In the genomic region with DNA sequence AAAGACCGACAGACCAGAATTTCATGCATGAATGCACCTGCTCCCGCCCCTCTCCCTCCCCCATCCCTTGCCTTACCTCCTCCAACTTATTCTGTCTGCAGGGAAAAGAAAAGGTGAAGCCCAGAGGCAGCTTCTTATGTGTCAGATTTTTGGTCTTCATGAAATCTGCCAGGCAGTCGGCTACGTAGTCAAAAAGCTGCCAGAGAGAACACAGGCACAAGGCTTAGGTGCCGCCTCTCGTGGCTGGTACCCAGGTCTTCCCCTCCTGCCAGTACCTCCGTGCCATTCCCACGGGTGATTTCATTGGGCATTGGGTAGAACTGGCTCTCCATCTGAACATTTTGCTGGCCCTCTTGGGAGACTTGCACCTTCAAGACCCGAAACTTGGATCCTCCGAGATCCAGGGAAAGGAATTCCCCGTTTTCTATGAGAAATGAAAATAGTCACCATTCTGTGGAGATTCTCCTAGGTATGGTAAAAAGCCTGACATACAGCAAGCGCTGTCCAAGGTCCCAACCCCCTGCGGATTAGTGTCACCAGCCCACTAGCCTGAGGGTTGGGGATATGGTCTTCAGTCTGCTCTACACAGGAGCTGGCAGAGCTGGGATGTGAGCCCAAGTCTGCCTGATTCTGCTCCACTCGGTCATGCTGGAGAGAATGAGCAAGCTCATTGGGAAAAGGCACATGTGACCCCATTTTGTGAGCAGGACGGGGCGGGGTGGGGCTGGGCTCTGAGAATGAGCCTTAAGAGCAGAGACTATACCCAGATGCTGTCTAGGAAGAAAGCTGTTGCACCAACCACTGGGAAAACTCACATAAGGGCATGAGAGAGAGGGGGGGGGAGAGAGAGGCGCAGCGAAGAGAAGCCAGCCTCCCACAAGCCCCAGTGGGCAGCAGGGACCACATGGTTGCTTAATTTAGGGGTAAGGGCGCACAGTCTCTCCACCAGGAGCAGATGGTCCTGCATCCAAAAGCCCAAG, we compare ENCODE assay signal across 14 mouse cellular contexts. TPM values are rescaled to one million over a fixed set of nuclear protein-coding genes. Genes with fewer than 3 reads are reported as not detected.
DNase-seq lines count a peak whose midpoint lies in the region; ATAC-seq and TF ChIP-seq lines count a peak whose summit lies in the region.
"Had no signal": no experiment of that assay in that cellular context is flagged by ENCODE, and none has a peak within 500 bp of the region (broad histone marks: within the 10 kb centered on the region; RNA-seq: fewer than 3 reads in every experiment).

No protein-coding gene starts in this region.

- DNase-seq in left cerebral cortex, adult 2 months (ENCODE audit: extremely low spot score in 1 of 2, low spot score in 2 of 2), result peak in 1 of 2 experiments; percentile 28
- no peak for DNase-seq in left cerebral cortex, adult 11 months (ENCODE audit: low spot score)
- DNase-seq in 3T3-L1 (ENCODE audit: low read depth, low spot score) (peak; percentile 17), NIH3T3 (ENCODE audit: low read depth) (peak; percentile 49)
- DNase-seq in cerebellum, postnatal 25 days, result peak; percentile 36 to 48
- DNase-seq in hindbrain, embryonic 11.5 days (ENCODE audit: low spot score), result no peak

- H3K4me3 ChIP-seq in left cerebral cortex, adult 2 months, result peak overlapping the region; percentile 23
- no peak overlapping the region for H3K4me3 ChIP-seq in heart, embryonic 11.5 days (ENCODE audit: low read depth, low read length)
- H3K4me3 ChIP-seq in hindbrain, embryonic 11.5 days (ENCODE audit: low read depth, low read length), result no peak overlapping the region
- no peak overlapping the region for H3K4me3 ChIP-seq in forebrain, embryonic 12.5 days (replicated peaks)
- H3K4me3 ChIP-seq: heart, embryonic 15.5 days; midbrain, embryonic 12.5 days; neural tube, embryonic 12.5 days had no signal

- H3K4me2 ChIP-seq in heart, embryonic 11.5 days, result no peak overlapping the region
- H3K4me2 ChIP-seq in hindbrain, embryonic 11.5 days (replicated peaks; ENCODE audit: low read depth, low read length), result no peak overlapping the region
- H3K4me2 ChIP-seq in forebrain, embryonic 12.5 days, result no peak overlapping the region
- H3K4me2 ChIP-seq: heart, embryonic 15.5 days; hindbrain, embryonic 14.5 days; liver, embryonic 11.5 days; midbrain, embryonic 12.5 days; neural tube, embryonic 12.5 days had no signal

- peak overlapping the region; percentile 76 for H3K27ac ChIP-seq in left cerebral cortex, adult 2 months
- no peak overlapping the region for H3K27ac ChIP-seq in heart, embryonic 11.5 days (ENCODE audit: low read depth, low read length)
- H3K27ac ChIP-seq in hindbrain, embryonic 11.5 days (ENCODE audit: low read depth, low read length), result no peak overlapping the region
- H3K27ac ChIP-seq in forebrain, embryonic 12.5 days, result no peak overlapping the region
- H3K27ac ChIP-seq: heart, embryonic 15.5 days; hindbrain, embryonic 14.5 days; midbrain, embryonic 12.5 days; neural tube, embryonic 12.5 days had no signal

- peaks cover 14% of the 10 kb centered on the region for H3K4me1 ChIP-seq in heart, embryonic 11.5 days (ENCODE audit: control insufficient read depth, insufficient read depth, low read length)
- H3K4me1 ChIP-seq in hindbrain, embryonic 11.5 days (replicated peaks; ENCODE audit: control insufficient read depth, insufficient read depth, low read length), result no peaks in the 10 kb centered on the region
- H3K4me1 ChIP-seq in forebrain, embryonic 12.5 days, result no peaks in the 10 kb centered on the region; the same call in 1 of the 2 replicates
- H3K4me1 ChIP-seq: midbrain, embryonic 12.5 days; neural tube, embryonic 12.5 days had no signal

- no peak overlapping the region for H3K9ac ChIP-seq in heart, embryonic 11.5 days (ENCODE audit: low read depth, low read length)
- no peak overlapping the region for H3K9ac ChIP-seq in hindbrain, embryonic 11.5 days (ENCODE audit: low read depth, low read length)
- no peak overlapping the region for H3K9ac ChIP-seq in forebrain, embryonic 12.5 days
- H3K9ac ChIP-seq: heart, embryonic 15.5 days; hindbrain, embryonic 14.5 days; midbrain, embryonic 12.5 days; neural tube, embryonic 12.5 days had no signal

- peaks cover 2% of the 10 kb centered on the region; the same call in 1 of the 2 replicates for H3K27me3 ChIP-seq in heart, embryonic 11.5 days (ENCODE audit: control insufficient read depth, insufficient read depth, low read length)
- H3K27me3 ChIP-seq in hindbrain, embryonic 11.5 days (ENCODE audit: control insufficient read depth, insufficient read depth, low read length), result no peaks in the 10 kb centered on the region
- H3K27me3 ChIP-seq in forebrain, embryonic 12.5 days, result no peaks in the 10 kb centered on the region
- H3K27me3 ChIP-seq: neural tube, embryonic 12.5 days had no signal

- intact Hi-C loops in left cerebral cortex, adult 2 months (cut with DNase I), result loop anchor here (1.0 to 5.0 kb wide), 3 partner anchors 69 to 225 kb away; no protein-coding TSS in a partner anchor

- ATAC-seq in heart, embryonic 11.5 days (replicated peaks; ENCODE audit: insufficient number of reproducible peaks, low FRiP score, low TSS enrichment), result no peak
- no peak for ATAC-seq in hindbrain, embryonic 11.5 days (ENCODE audit: low FRiP score)
- ATAC-seq in forebrain, embryonic 12.5 days (ENCODE audit: low FRiP score), result no peak

- H3K36me3 ChIP-seq in heart, embryonic 11.5 days (ENCODE audit: control insufficient read depth, insufficient read depth, low read length), result no peaks in the 10 kb centered on the region
- H3K36me3 ChIP-seq in hindbrain, embryonic 11.5 days (ENCODE audit: control insufficient read depth, insufficient read depth, low read length), result no peaks in the 10 kb centered on the region
- H3K36me3 ChIP-seq in forebrain, embryonic 12.5 days (replicated peaks), result no peaks in the 10 kb centered on the region
- H3K36me3 ChIP-seq: heart, embryonic 15.5 days; midbrain, embryonic 12.5 days; neural tube, embryonic 12.5 days had no signal

- no peaks in the 10 kb centered on the region for H3K9me3 ChIP-seq in heart, embryonic 11.5 days (replicated peaks; ENCODE audit: control insufficient read depth, low read length)
- no peaks in the 10 kb centered on the region for H3K9me3 ChIP-seq in hindbrain, embryonic 11.5 days (ENCODE audit: control insufficient read depth, low read length)
- H3K9me3 ChIP-seq in forebrain, embryonic 12.5 days, result no peaks in the 10 kb centered on the region
- H3K9me3 ChIP-seq: heart, embryonic 15.5 days; midbrain, embryonic 12.5 days; neural tube, embryonic 12.5 days had no signal

- WGBS in heart, embryonic 11.5 days (ENCODE audit: insufficient replicate concordance), result 64% methylated on average over 19 of the region's 19 CpGs
- 69% methylated on average over 19 of the region's 19 CpGs for WGBS in hindbrain, embryonic 11.5 days
- 69% methylated on average over 19 of the region's 19 CpGs for WGBS in forebrain, embryonic 12.5 days

- no peak for TF ChIP-seq CTCF in left cerebral cortex, adult 2 months (IDR thresholded peaks at IDR 0.05)

RNA-seq across cellular contexts. Expression of a gene that starts 10.6 kb away (rescaled TPM):
- total RNA-seq in left cerebral cortex, adult 2 months (2021), result 10 to 100 TPM; 10.1 to 11.4 TPM
- 0.49 and 0.57 TPM in 2 replicates for polyA plus RNA-seq in heart, embryonic 11.5 days (2014; fragmentation: Nextera tagmentation; extraction: Ambion mirVana)
- 0.05 and 0.20 TPM in 2 replicates for polyA plus RNA-seq in hindbrain, embryonic 11.5 days (2014; fragmentation: Nextera tagmentation; extraction: Ambion mirVana)
- 0.11 and 0.28 TPM in 2 replicates for polyA plus RNA-seq in forebrain, embryonic 12.5 days (2016; fragmentation: Nextera tagmentation; extraction: Ambion mirVana)
- total RNA-seq: adrenal gland, adult 18-20 months had no signal

RNA-seq across cellular contexts. Expression of a gene that starts 32.0 kb away (rescaled TPM):
- total RNA-seq in left cerebral cortex, adult 2 months (2021), result 100 to 1,000 TPM; 298 to 310 TPM
- 97.0 and 157 TPM in 2 replicates for polyA plus RNA-seq in heart, embryonic 11.5 days (2014; fragmentation: Nextera tagmentation; extraction: Ambion mirVana)
- 18.2 and 25.4 TPM in 2 replicates for polyA plus RNA-seq in hindbrain, embryonic 11.5 days (2014; fragmentation: Nextera tagmentation; extraction: Ambion mirVana)
- 38.5 and 43.3 TPM in 2 replicates for polyA plus RNA-seq in forebrain, embryonic 12.5 days (2016; fragmentation: Nextera tagmentation; extraction: Ambion mirVana)

RNA-seq across cellular contexts. Expression of a gene that starts 37.6 kb away (rescaled TPM):
- total RNA-seq in left cerebral cortex, adult 2 months (2021), result 1 to 10 TPM; 1.1 to 1.4 TPM
- 0.54 and 1.0 TPM in 2 replicates for polyA plus RNA-seq in heart, embryonic 11.5 days (2014; fragmentation: Nextera tagmentation; extraction: Ambion mirVana)
- 0.95 and 1.2 TPM in 2 replicates for polyA plus RNA-seq in hindbrain, embryonic 11.5 days (2014; fragmentation: Nextera tagmentation; extraction: Ambion mirVana)
- polyA plus RNA-seq in forebrain, embryonic 12.5 days (2016; fragmentation: Nextera tagmentation; extraction: Ambion mirVana), result 0.65 and 0.88 TPM in 2 replicates

RNA-seq across cellular contexts. Expression of a gene that starts 37.8 kb away (rescaled TPM):
- total RNA-seq in left cerebral cortex, adult 2 months (2021), result 10 to 100 TPM; 21.8 to 24.8 TPM
- 31.9 and 32.5 TPM in 2 replicates for polyA plus RNA-seq in heart, embryonic 11.5 days (2014; fragmentation: Nextera tagmentation; extraction: Ambion mirVana)
- 27.4 and 33.2 TPM in 2 replicates for polyA plus RNA-seq in hindbrain, embryonic 11.5 days (2014; fragmentation: Nextera tagmentation; extraction: Ambion mirVana)
- 26.4 and 28.9 TPM in 2 replicates for polyA plus RNA-seq in forebrain, embryonic 12.5 days (2016; fragmentation: Nextera tagmentation; extraction: Ambion mirVana)

Comparison
In these comparisons a context has a peak if more than half of its experiments do, and no peak if none do; other contexts are left out.
1. DNase-seq: peak in 3T3-L1 (single experiment), NIH3T3 (single experiment) and cerebellum, postnatal 25 days (2 of 2); none in left cerebral cortex, adult 11 months (single experiment) and hindbrain, embryonic 11.5 days (single experiment).